Mouse (Mus musculus) heart, embryonic 11.5 days (tissue): ENCODE measurements around the gene Commd8. TPM values are rescaled to one million over a fixed set of nuclear protein-coding genes. Genes with fewer than 3 reads are reported as not detected.

Experiments
- ATAC-seq: fragments of 200-750 bp; cut with Nextera tagmentation; replicated peaks from 2 replicates; pipeline ENCODE4 v1.8.0; 2017; ENCODE audit warnings: moderate library complexity; ENCODE audit not compliant: insufficient number of reproducible peaks, low FRiP score, low TSS enrichment
- H3K27ac ChIP-seq: fragments of 300-500 bp; sonication (generic); 2 replicates; pipeline ENCODE4 v1.5.1; 2014; ENCODE audit warnings: mild to moderate bottlenecking, low read depth, low read length
- H3K27me3 ChIP-seq: fragments of 300-500 bp; sonication (generic); 2 replicates; pipeline ENCODE4 v1.6.1; 2014; ENCODE audit warnings: mild to moderate bottlenecking, low read length, mixed read lengths; ENCODE audit not compliant: control insufficient read depth, insufficient read depth
- H3K36me3 ChIP-seq: fragments of 300-500 bp; sonication (generic); 2 replicates; pipeline ENCODE4 v1.6.1; 2014; ENCODE audit warnings: mild to moderate bottlenecking, low read length, moderate library complexity, mixed read lengths; ENCODE audit not compliant: control insufficient read depth, insufficient read depth
- H3K4me1 ChIP-seq: fragments of 300-500 bp; sonication (generic); 2 replicates; pipeline ENCODE4 v1.6.1; 2014; ENCODE audit warnings: low read length; ENCODE audit not compliant: control insufficient read depth, insufficient read depth
- H3K4me2 ChIP-seq: fragments of 300-500 bp; sonication (generic); 2 replicates; pipeline ENCODE4 v1.6.1; 2014; ENCODE audit warnings: mild to moderate bottlenecking, moderate library complexity
- H3K4me3 ChIP-seq: fragments of 300-500 bp; sonication (generic); 2 replicates; pipeline ENCODE4 v1.5.1; 2014; ENCODE audit warnings: low read depth, low read length
- H3K9ac ChIP-seq: fragments of 300-500 bp; sonication (generic); 2 replicates; pipeline ENCODE4 v1.6.1; 2014; ENCODE audit warnings: mild to moderate bottlenecking, low read depth, low read length, moderate library complexity
- H3K9me3 ChIP-seq: fragments of 300-500 bp; sonication (generic); replicated peaks from 2 replicates; pipeline ENCODE4 v1.6.1; 2016; ENCODE audit warnings: low read length; ENCODE audit not compliant: control insufficient read depth
- WGBS: fragments of 180-500 bp; shearing (Covaris S2); extraction: QIAGEN DNeasy Blood & Tissue Kit; methylation state at CpG from one replicate; pipeline ENCODE4 v1.1.7; 2014; ENCODE audit not compliant: insufficient replicate concordance; 5-methylcytosine and 5-hydroxymethylcytosine counted together
- polyA plus RNA-seq: library from polyadenylated mRNA; unstranded; fragments of >200 nt; fragmentation: Nextera tagmentation; extraction: Ambion mirVana; gene quantifications from 2 replicates; pipeline ENCODE4 v1.2.1, GENCODE M21; 2014

Gene Commd8
- polyA plus RNA-seq, 1 experiment from 2014 or later: 131 TPM

DNA sequence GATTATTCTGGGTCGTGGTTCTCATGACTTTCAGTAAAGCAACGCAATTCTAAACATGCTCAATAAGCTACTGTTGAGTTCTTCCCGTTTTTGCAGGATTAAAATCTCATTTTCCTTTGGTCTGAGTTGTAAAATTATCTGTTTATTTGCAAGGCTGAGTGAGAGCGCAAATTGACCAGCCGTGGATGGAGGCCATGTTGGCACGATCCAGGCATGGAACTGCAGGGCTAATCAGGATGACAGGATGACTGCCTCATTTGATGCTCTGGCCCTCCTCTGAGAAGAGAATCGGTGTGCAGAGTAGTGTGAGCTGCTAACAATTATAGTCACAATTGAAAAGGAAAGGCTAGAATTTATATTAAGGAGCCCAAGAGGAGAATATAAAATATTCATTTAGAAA, 29.7 kb downstream of the Commd8 start:
- Histone ChIP-seq H3K4me1 (no peaks in the 10 kb centered on the region), H3K4me2 (no peak overlapping the region), H3K36me3 (no peaks in the 10 kb centered on the region), H3K9ac (no peak overlapping the region), H3K27me3 (no peaks in the 10 kb centered on the region), H3K4me3 (no peak overlapping the region), H3K27ac (no peak overlapping the region), H3K9me3 (no peaks in the 10 kb centered on the region)
- WGBS: 81% methylated on average over 7 of the region's 7 CpGs
- no peak for ATAC-seq

DNA sequence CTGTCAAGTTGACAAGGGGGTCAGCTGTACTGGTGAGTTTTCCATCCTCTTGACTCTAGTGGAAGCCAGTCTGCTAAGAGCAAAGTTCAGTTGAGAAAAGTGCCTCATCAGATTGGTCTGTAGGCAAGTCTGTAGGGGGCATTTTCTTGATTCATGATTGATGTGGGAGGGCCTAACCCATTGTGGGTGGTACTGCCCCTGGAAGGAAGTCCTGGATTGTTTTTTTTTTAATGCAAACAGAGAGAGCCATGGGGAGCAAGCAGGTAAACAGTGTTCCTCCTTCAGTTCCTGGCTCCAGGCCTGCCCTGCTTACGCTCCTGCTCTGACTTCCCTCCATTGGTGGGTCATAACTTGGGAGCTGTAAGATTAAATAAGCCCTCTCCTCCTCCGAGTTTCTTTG, 34.1 kb downstream of the Commd8 start:
- H3K9me3 ChIP-seq: no peaks in the 10 kb centered on the region
- H3K27me3 ChIP-seq: no peaks in the 10 kb centered on the region
- H3K4me1 ChIP-seq: no peaks in the 10 kb centered on the region
- no peak for ATAC-seq
- H3K27ac ChIP-seq: no peak overlapping the region
- no peak overlapping the region for H3K4me2 ChIP-seq
- no peak overlapping the region for H3K4me3 ChIP-seq
- WGBS: 64% methylated on average over 2 of the region's 2 CpGs
- no peaks in the 10 kb centered on the region for H3K36me3 ChIP-seq
- H3K9ac ChIP-seq: no peak overlapping the region

DNA sequence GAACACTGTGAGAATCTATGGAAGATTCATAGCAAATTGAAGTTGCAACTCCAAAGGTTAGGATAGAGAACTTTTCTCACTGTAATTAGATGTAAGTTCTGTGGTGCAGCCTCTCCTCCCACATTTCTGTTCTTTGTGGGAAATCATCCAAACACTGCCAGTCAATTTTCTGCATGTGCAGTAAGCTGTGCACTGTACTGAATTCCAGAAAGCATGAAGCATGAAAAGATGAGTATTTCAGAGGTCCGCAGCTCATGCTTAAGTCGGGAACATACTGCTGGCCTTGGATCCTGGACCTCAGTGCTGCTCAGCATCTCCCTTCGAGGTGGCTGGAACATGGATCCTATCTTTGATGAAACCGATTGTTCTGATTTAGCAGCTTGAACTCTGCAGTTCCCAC, 41.3 kb downstream of the Commd8 start:
- Histone ChIP-seq H3K27ac (no peak overlapping the region), H3K9ac (no peak overlapping the region), H3K4me3 (no peak overlapping the region), H3K36me3 (no peaks in the 10 kb centered on the region), H3K4me1 (no peaks in the 10 kb centered on the region), H3K27me3 (no peaks in the 10 kb centered on the region), H3K9me3 (no peaks in the 10 kb centered on the region), H3K4me2 (no peak overlapping the region)
- 77% methylated on average over 4 of the region's 4 CpGs for WGBS
- no peak for ATAC-seq

DNA sequence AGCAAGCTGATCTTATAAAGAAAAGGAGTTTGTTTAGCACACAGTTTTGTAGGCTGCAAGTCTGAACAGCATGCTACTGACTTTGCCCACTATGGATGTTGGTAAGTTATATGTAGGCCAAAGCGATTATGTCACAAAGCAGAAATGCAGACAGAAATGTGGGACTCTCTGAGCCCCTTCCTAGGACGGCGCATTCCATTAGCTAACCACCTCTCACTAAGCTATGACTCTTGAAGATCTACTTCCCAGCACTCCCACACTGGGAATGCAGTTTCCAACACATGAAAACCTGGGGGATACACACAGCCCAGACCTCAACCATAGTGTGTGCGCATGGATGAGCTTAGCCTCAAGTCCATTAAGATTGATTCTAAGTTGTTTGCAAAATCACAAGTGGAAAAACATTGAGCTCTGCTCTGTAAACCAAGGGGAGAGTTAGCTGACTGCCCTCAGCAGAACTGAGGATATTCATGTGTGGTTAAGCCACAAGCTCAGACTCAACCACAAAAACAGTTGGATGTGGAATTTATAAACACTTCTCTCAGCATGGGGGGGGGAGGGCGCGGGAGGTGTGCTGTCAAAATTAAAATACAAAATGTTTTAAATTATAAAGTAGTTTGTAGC, 45.5 kb downstream of the Commd8 start:
- ATAC-seq: no peak

More for the DNA sequence above, 45.5 kb downstream of the Commd8 start:
- WGBS: 86% methylated on average over 6 of the region's 6 CpGs
- Histone ChIP-seq H3K4me1 (no peaks in the 10 kb centered on the region), H3K27me3 (no peaks in the 10 kb centered on the region), H3K36me3 (no peaks in the 10 kb centered on the region), H3K9me3 (no peaks in the 10 kb centered on the region), H3K4me2 (no peak overlapping the region), H3K9ac (no peak overlapping the region), H3K27ac (no peak overlapping the region), H3K4me3 (no peak overlapping the region)
